Mouse (Mus musculus): ENCODE data around the gene Ddx17. TPM values are rescaled to one million over a fixed set of nuclear protein-coding genes. Genes with fewer than 3 reads are reported as not detected.

The Ddx17 gene
- total RNA-seq, 2 experiments from 2014 or later = 69.9 to 83.9 TPM

GRCm38 (mm10) chr15:79519400-79520220 is 26.9 kb downstream of the Ddx17 start:
- DNase-seq = no peak

DNA sequence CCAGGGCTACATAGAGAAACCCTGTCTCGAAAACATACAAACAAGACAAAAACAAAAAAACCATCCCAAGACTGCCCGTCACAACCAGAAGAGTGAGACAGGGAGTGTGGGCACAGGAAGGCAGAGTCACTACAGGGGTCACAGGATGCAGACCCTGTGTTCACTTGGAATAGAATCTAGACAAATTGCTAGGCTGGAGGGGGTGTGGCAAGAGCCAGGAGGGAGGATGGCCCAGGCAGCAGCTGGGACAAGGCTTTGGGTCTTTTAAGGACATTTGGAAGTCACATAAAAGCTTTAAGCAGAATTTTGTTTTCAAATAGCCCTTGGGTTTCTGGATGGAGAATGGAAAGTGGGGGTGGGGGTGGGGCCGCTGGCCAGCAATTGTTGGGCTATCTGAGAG is 28.0 kb downstream of the Ddx17 start:
- DNase-seq = no peak

DNA sequence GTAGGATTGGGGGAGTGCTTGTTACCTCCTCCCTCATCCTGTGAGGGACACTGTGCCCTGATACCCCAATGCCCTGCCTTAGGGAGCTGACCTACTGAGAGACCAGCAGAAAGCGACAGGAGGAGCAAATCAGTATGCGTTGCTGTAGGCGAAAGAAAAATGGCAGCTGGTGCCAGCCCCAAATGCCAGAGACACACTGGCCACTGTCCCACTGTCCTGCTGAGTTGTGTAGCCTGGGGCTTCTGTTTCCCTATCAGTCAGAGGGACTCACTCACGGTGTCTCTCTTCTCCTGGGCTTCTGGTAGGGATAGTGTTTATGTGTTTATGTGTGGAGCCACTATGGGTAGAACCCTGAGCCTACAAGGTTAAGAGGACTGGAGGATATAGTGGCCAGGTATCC is 28.8 kb downstream of the Ddx17 start:
- DNase-seq = no peak

DNA sequence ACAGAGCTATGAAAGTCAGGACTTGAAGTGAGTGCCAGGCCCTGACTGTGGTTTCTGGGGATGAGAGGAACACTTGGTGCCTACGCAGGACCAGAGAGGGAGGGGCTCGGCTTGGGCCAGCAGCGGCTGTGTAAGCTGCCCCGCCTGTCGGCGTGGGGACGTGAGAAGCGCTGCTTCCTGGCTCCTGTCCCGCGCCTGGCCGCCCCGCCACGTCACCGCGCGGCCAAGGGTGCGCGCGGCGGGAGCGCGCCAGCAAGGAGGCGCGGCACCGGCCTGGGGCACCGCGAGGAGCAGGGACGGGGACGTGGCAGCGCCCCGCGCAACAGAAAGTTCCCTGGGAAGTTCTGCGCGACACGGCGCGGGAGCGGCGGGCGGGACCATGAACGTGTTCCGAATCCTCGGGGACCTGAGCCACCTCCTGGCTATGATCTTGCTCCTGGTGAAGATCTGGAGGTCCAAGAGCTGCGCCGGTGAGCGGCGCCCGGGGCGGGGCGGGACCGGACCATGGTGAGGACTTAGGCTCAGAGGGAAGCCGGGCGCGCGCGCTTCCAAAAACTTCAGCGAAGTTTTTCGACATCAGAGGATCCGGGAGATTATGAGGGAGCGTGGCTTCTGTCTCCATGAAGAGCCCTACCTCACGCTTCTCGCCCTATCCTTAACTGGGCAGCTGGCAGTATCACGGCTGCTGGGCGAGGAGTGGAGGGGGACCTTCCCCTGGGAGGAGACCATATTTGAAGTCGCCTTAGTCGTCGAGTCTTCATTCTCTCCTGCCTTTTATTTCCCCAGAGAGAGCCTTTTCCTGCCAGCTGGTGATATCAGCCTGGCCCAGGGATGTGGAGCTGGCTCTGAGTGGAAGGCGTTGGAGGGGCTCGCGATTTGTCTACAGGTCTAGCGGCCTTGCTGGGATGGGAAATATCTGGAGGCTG is 30.1 kb downstream of the Ddx17 start, which contains the start of gene Kdelr3:
TSS of gene Kdelr3 (plus strand) at position 241 of the 926 bp plus-strand sequence.
- peak; percentile 83 to 88 for DNase-seq

DNA sequence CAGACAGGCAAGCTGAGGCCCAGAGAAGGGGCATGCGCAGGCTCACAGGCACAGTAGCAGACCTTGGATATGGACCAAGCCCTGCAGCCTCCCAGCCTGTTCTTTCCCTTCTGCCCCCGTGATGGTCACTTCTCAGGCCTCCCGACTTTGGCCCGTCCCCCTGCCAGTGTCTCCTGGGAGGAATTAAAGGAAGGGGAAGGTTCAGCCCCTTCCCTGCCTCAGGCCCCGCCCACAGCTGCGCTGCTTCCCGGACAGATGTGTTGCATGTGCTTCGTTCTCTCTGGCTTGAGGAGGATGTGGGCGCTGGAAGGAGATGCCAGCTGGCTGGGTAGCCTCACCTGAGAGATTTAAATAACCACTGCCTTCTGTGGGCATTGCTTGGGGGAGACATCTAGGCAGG is 32.6 kb downstream of the Ddx17 start:
- peak; percentile 43 to 53 for DNase-seq

GRCm38 (mm10) chr15:79511553-79512320 is 34.8 kb downstream of the Ddx17 start:
- DNase-seq = peak; percentile 84 to 89

GRCm38 (mm10) chr15:79510425-79510824 is 36.1 kb downstream of the Ddx17 start:
- no peak for DNase-seq

GRCm38 (mm10) chr15:79509998-79510397 is 36.5 kb downstream of the Ddx17 start:
- no peak for DNase-seq

DNA sequence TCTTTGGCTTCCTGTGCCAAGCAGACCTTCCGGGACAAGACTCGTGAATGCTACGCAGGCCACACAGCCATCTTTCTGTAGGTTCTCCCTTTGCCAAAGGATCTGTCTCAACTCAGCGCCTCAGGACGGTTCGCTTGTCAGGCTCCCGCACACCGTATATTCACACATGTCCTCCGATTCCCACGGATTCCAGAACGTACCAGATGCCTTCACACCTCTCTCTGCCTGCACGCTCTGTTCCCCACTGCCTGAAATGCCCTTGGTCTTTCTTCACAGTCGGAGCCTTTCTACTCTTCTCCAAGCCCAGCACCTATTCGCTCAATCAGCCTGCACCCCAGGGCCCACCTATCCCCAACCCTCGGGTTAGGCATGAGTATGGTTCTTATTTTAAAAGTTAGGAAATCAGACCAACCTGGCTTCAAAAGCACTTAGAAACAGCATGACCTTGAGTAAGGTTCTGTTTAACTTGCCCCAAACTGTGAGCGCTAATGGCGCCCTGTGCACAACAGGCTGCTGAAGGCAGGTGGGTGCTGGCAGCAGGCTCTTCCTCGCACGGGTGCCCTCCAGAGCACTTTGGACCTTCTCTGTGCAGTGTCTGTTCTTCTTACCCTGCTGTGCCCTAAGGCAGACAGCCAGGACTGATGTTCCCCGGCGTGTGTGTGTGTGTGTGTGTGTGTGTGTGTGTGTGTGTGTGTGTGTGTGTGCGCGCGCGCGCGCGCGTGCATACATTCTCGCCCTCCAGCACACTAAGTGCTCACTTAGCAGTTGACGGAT is 39.3 kb downstream of the Ddx17 start:
- DNase-seq = no peak

GRCm38 (mm10) chr15:79506460-79506859 is 40.1 kb downstream of the Ddx17 start:
- no peak for DNase-seq

GRCm38 (mm10) chr15:79505616-79506283 is 40.8 kb downstream of the Ddx17 start:
- peak; percentile 56 to 79 for DNase-seq

DNA sequence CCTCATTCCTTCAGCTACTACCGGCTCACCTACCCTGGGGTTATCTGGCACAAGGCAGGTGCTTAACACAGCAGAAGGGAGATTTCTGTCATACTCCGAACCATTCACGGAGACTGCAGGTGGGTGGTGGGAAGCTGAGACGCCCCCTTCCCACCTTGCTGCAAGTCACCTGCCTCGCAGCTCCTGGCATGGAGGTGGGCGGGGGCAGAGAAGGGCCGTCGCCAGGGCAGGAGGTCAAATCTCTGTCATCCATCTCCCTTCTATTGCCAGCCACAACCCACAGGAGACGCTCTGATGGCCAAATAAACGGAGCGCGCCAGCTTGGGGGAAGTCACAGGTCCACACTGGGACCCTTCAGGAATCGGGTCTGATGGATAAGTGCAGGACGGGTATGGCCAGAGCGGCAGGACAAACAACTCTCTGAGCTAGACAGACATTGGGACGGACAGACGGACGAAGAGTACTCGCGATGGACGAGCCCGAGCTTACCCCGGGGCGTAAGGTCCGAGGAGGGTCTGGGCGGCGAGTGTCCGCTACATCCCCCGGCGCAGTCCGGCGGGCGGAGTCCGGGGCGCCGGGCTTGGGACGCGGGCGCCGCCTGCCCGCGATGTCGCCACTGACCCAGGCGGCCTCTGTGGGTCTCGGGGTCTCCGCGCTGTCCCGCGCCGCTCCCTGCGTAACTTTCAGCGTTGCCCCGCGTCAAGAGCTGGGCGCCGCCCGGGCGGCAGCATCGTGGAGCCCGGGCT is 41.7 kb downstream of the Ddx17 start, which contains the start of gene Kcnj4:
TSS of gene Kcnj4 (minus strand) at position 535 of the 746 bp plus-strand sequence.
- no peak for DNase-seq

GRCm38 (mm10) chr15:79503438-79503837 is 43.1 kb downstream of the Ddx17 start:
- DNase-seq = no peak

DNA sequence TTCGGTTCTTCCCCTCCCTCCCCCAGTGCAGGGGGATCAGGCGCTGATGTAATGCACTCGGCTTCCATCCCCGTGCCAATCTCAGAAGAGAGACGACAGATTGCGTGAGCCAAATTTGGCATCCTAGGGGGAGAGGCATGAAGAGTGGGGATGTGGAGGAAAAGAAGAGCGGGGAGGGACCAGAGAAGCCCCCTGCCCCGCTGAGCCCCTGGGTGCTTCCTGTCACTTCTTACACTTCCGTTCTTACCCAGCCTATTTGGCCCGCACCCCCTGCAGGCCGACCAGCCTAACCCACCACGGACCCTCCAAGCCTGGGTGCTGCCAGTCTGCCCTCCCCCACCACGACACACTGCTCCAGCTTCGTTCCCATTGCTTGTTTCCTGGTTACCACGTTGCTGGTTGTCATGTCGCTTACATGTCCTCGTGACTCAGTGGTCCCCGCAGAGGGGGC is 43.6 kb downstream of the Ddx17 start:
- DNase-seq = no peak

DNA sequence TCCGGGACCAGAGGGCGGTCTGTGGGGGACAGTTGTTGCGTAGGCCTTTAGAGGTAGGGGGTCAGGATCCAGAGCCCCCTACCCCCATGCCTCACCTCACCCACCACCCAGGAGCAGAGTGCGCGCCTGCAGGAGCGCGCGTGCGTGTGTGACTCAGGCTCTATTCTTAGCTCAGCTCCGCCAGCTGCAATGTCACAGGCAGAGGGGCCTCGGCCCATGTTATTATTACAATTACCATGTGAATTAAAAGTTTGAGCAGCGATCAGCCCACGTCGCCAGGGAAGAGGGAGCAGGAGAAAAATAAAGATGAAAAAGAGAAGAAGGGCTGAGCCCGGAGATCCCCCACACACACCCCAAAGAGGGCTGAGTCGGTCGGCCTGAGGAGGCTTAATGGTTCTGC is 46.4 kb downstream of the Ddx17 start:
- DNase-seq = no peak

DNA sequence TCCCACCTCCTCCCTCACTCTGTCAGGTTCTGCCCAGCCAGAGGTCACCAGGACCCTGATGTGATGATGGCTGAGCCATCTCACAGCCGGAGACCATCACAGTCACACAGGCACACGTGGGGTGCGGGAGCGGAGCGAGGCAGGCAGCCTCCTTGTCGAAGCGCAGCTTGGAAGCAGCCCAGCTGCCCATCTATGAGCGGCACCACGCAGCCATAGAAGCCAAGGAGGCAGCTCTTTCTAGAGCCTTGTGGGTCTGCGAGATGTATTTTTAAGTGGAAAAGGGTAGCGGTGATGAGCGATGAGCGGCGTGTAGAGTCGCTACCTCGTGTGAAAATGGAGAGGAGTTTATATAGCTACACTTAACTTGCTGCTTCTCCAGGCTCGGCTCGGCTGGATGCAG is 53.0 kb downstream of the Ddx17 start:
- no peak for DNase-seq

GRCm38 (mm10) chr15:79489463-79489862 is 57.1 kb downstream of the Ddx17 start:
- DNase-seq = no peak

DNA sequence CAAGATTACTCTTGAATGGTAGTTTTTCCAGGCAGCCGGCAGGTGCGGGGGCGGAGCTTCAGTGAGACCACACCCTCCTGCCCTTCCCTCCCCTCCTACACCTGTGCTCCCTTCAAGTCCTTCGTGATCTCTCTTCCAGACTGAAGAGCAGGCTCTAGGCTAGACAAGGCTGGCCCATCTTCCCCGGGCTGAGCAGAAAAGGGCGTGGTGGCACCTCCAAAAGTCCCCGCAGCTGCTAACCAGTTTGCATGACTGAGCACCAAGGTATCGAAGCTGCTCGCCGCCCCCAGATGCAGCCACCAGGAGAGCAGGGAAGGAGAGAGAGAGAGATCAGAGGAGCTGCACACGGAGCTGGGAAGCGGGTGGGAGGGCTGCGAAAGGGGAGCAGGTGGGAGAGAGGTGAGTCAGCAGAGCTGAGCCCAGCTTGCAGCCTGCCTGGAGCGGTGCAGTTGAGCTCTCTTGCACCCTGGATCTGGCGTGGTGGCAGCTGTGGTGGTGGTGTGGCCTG is 65.3 kb downstream of the Ddx17 start:
- DNase-seq = no peak
